Mouse (Mus musculus): ENCODE measurements at regions not wholly inside any gene's neighbourhood (a gene's known extent, or its start where the extent isn't known, plus 50 kb on each side); places are given as distances from the start of the nearest gene placed in this dataset.

GRCm38 (mm10) chr19:37793176-37793575 lies 95.6 kb downstream of the Cyp26a1 start:
- Histone ChIP-seq H3K9me3 (replicated peaks; ENCODE audit: control insufficient read depth, low read length) (no peaks in the 10 kb centered on the region), H3K4me2 (ENCODE audit: low read depth, low read length) (no peak overlapping the region), H3K27me3 (ENCODE audit: control insufficient read depth, insufficient read depth, low read length) (no peaks in the 10 kb centered on the region), H3K9ac (replicated peaks; ENCODE audit: low read depth, low read length) (no peak overlapping the region), H3K36me3 (replicated peaks; ENCODE audit: control insufficient read depth, insufficient read depth, low read length) (no peaks in the 10 kb centered on the region), H3K4me3 (ENCODE audit: low read depth, low read length) (no peak overlapping the region), H3K4me1 (ENCODE audit: control insufficient read depth, insufficient read depth) (no peaks in the 10 kb centered on the region), H3K27ac (ENCODE audit: low read depth) (no peak overlapping the region)
- 82% methylated on average over 9 of the region's 9 CpGs for WGBS
- DNase-seq (ENCODE audit: low spot score) (no peak), ATAC-seq (ENCODE audit: insufficient read depth, low read depth) (no peak)
- TF ChIP-seq CTCF (IDR thresholded peaks at IDR 0.05; ENCODE audit: low read depth) (no peak), EP300 (IDR thresholded peaks at IDR 0.05; ENCODE audit: low read depth) (no peak)

- TF ChIP-seq CTCF (IDR thresholded peaks at IDR 0.05; ENCODE audit: low read depth) (no peak), EP300 (IDR thresholded peaks at IDR 0.05; ENCODE audit: low read depth) (no peak)
- Histone ChIP-seq H3K9me3 (replicated peaks; ENCODE audit: control insufficient read depth, low read length) (no peaks in the 10 kb centered on the region), H3K27ac (ENCODE audit: low read depth) (no peak overlapping the region)
These were observed 98.2 kb downstream of the Cyp26a1 start for GRCm38 (mm10) chr19:37795552-37796343.

GRCm38 (mm10) chr19:37800161-37800660 lies 102.6 kb downstream of the Cyp26a1 start:
- 71% methylated on average over 3 of the region's 3 CpGs for WGBS
- Histone ChIP-seq H3K9ac (replicated peaks; ENCODE audit: low read depth, low read length) (no peak overlapping the region), H3K9me3 (replicated peaks; ENCODE audit: control insufficient read depth, low read length) (no peaks in the 10 kb centered on the region), H3K27me3 (ENCODE audit: control insufficient read depth, insufficient read depth, low read length) (no peaks in the 10 kb centered on the region), H3K36me3 (replicated peaks; ENCODE audit: control insufficient read depth, insufficient read depth, low read length) (no peaks in the 10 kb centered on the region), H3K27ac (ENCODE audit: low read depth) (no peak overlapping the region), H3K4me3 (ENCODE audit: low read depth, low read length) (no peak overlapping the region), H3K4me2 (ENCODE audit: low read depth, low read length) (no peak overlapping the region), H3K4me1 (ENCODE audit: control insufficient read depth, insufficient read depth) (no peaks in the 10 kb centered on the region)
- TF ChIP-seq CTCF (IDR thresholded peaks at IDR 0.05; ENCODE audit: low read depth) (no peak), EP300 (IDR thresholded peaks at IDR 0.05; ENCODE audit: low read depth) (no peak)
- no peak for DNase-seq (ENCODE audit: low spot score)
- no peak for ATAC-seq (ENCODE audit: insufficient read depth, low read depth)

More at GRCm38 (mm10) chr19:37795552-37796343, 98.2 kb downstream of the Cyp26a1 start:
- 72% methylated on average over 18 of the region's 18 CpGs for WGBS
- H3K4me3 ChIP-seq (ENCODE audit: low read depth, low read length): no peak overlapping the region
- no peak overlapping the region for H3K9ac ChIP-seq (replicated peaks; ENCODE audit: low read depth, low read length)
- H3K36me3 ChIP-seq (replicated peaks; ENCODE audit: control insufficient read depth, insufficient read depth, low read length): no peaks in the 10 kb centered on the region
- DNase-seq (ENCODE audit: low spot score): no peak
- no peaks in the 10 kb centered on the region for H3K27me3 ChIP-seq (ENCODE audit: control insufficient read depth, insufficient read depth, low read length)
- H3K4me2 ChIP-seq (ENCODE audit: low read depth, low read length): no peak overlapping the region
- ATAC-seq (ENCODE audit: insufficient read depth, low read depth): no peak
- H3K4me1 ChIP-seq (ENCODE audit: control insufficient read depth, insufficient read depth): no peaks in the 10 kb centered on the region

- peaks cover 10% of the 10 kb centered on the region; the same call in 1 of the 2 replicates for H3K4me1 ChIP-seq (ENCODE audit: control insufficient read depth, insufficient read depth)
- whole genome bisulfite sequencing: 86% methylated on average over 11 of the region's 11 CpGs
- H3K9ac ChIP-seq (replicated peaks; ENCODE audit: low read depth, low read length): no peak overlapping the region
- no peaks in the 10 kb centered on the region for H3K27me3 ChIP-seq (ENCODE audit: control insufficient read depth, insufficient read depth, low read length)
- no peak for DNase-seq (ENCODE audit: low spot score)
- no peak for TF ChIP-seq CTCF (IDR thresholded peaks at IDR 0.05; ENCODE audit: low read depth)
- no peak for TF ChIP-seq EP300 (IDR thresholded peaks at IDR 0.05; ENCODE audit: low read depth)
- ATAC-seq (ENCODE audit: insufficient read depth, low read depth): no peak
- no peak overlapping the region for H3K4me3 ChIP-seq (ENCODE audit: low read depth, low read length)
- no peak overlapping the region for H3K4me2 ChIP-seq (ENCODE audit: low read depth, low read length)
- H3K36me3 ChIP-seq (replicated peaks; ENCODE audit: control insufficient read depth, insufficient read depth, low read length): no peaks in the 10 kb centered on the region
- no peak overlapping the region for H3K27ac ChIP-seq (ENCODE audit: low read depth)
- H3K9me3 ChIP-seq (replicated peaks; ENCODE audit: control insufficient read depth, low read length): no peaks in the 10 kb centered on the region
These were observed 112.1 kb downstream of the Cyp26a1 start for GRCm38 (mm10) chr19:37809666-37810065.

GRCm38 (mm10) chr19:37814089-37815073 lies 116.8 kb downstream of the Cyp26a1 start:
- no peak for ATAC-seq (ENCODE audit: insufficient read depth, low read depth)
- H3K4me1 ChIP-seq (ENCODE audit: control insufficient read depth, insufficient read depth): peaks cover 10% of the 10 kb centered on the region; the same call in 1 of the 2 replicates
- no peak overlapping the region for H3K27ac ChIP-seq (ENCODE audit: low read depth)
- TF ChIP-seq EP300 (IDR thresholded peaks at IDR 0.05; ENCODE audit: low read depth) (no peak), CTCF (IDR thresholded peaks at IDR 0.05; ENCODE audit: low read depth) (no peak)
- 10% methylated on average over 19 of the region's 19 CpGs for WGBS
- H3K9me3 ChIP-seq (replicated peaks; ENCODE audit: control insufficient read depth, low read length): no peaks in the 10 kb centered on the region
- H3K4me3 ChIP-seq (ENCODE audit: low read depth, low read length): peak overlapping the region; percentile 34
- H3K27me3 ChIP-seq (ENCODE audit: control insufficient read depth, insufficient read depth, low read length): no peaks in the 10 kb centered on the region
- H3K36me3 ChIP-seq (replicated peaks; ENCODE audit: control insufficient read depth, insufficient read depth, low read length): no peaks in the 10 kb centered on the region
- DNase-seq (ENCODE audit: low spot score): peak; percentile 15
- no peak overlapping the region; the same call in 1 of the 2 replicates for H3K9ac ChIP-seq (replicated peaks; ENCODE audit: low read depth, low read length)
- H3K4me2 ChIP-seq (ENCODE audit: low read depth, low read length): peak overlapping the region; percentile 60
